Mouse (Mus musculus): ENCODE measurements around the gene Egfl7.
A peak's percentile ranks its signal among the peaks of the same experiment; 100 is the strongest.

The Egfl7 gene

GRCm38 (mm10) chr2:26570034-26570433 lies 9.8 kb upstream of the Egfl7 start:
- peak; percentile 83 for DNase-seq (ENCODE audit: low spot score)

- DNase-seq (ENCODE audit: low spot score), result no peak
Observed at GRCm38 (mm10) chr2:26571400-26571799, 8.4 kb upstream of the Egfl7 start.

GRCm38 (mm10) chr2:26571826-26572225 lies 8.0 kb upstream of the Egfl7 start:
- DNase-seq (ENCODE audit: low spot score), result no peak

- DNase-seq (ENCODE audit: low spot score), result no peak
Observed at GRCm38 (mm10) chr2:26573396-26573795, 6.4 kb upstream of the Egfl7 start.

- DNase-seq (ENCODE audit: low spot score), result no peak
Observed at GRCm38 (mm10) chr2:26573807-26574206, 6.0 kb upstream of the Egfl7 start.

GRCm38 (mm10) chr2:26574862-26575261 lies 5.0 kb upstream of the Egfl7 start:
- peak; percentile 55 for DNase-seq (ENCODE audit: low spot score)

- no peak for DNase-seq (ENCODE audit: low spot score)
Observed at GRCm38 (mm10) chr2:26575378-26575777, 4.4 kb upstream of the Egfl7 start.

- no peak for DNase-seq (ENCODE audit: low spot score)
Observed at GRCm38 (mm10) chr2:26575865-26576264, 3.9 kb upstream of the Egfl7 start.

- DNase-seq (ENCODE audit: low spot score), result no peak
Observed at GRCm38 (mm10) chr2:26576462-26576861, 3.4 kb upstream of the Egfl7 start.

GRCm38 (mm10) chr2:26578369-26578768 lies 1.4 kb upstream of the Egfl7 start:
- DNase-seq (ENCODE audit: low spot score), result peak; percentile 45

- DNase-seq (ENCODE audit: low spot score), result no peak
Observed at GRCm38 (mm10) chr2:26580751-26581150, 937 bp downstream of the Egfl7 start.

- DNase-seq (ENCODE audit: low spot score), result no peak
Observed at GRCm38 (mm10) chr2:26582203-26582602, 2.4 kb downstream of the Egfl7 start.

GRCm38 (mm10) chr2:26582741-26583140 lies 2.9 kb downstream of the Egfl7 start:
- DNase-seq (ENCODE audit: low spot score), result no peak

- no peak for DNase-seq (ENCODE audit: low spot score)
Observed at GRCm38 (mm10) chr2:26583640-26584039, 3.8 kb downstream of the Egfl7 start.

GRCm38 (mm10) chr2:26585713-26586112 lies 5.9 kb downstream of the Egfl7 start:
- DNase-seq (ENCODE audit: low spot score), result no peak

- peak; percentile 86 for DNase-seq (ENCODE audit: low spot score)
Observed at GRCm38 (mm10) chr2:26586294-26587043, 6.7 kb downstream of the Egfl7 start, which contains the start of gene Gm20532. Gm20532 (plus strand) TSS chr2:26586639.

GRCm38 (mm10) chr2:26587044-26587405 lies 7.2 kb downstream of the Egfl7 start:
- peak; percentile 54 for DNase-seq (ENCODE audit: low spot score)

GRCm38 (mm10) chr2:26588573-26588972 lies 8.8 kb downstream of the Egfl7 start:
- DNase-seq (ENCODE audit: low spot score), result no peak

GRCm38 (mm10) chr2:26589284-26589683 lies 9.5 kb downstream of the Egfl7 start:
- DNase-seq (ENCODE audit: low spot score), result no peak

GRCm38 (mm10) chr2:26590282-26590681 lies 10.5 kb downstream of the Egfl7 start:
- no peak for DNase-seq (ENCODE audit: low spot score)

- DNase-seq (ENCODE audit: low spot score), result no peak
Observed at GRCm38 (mm10) chr2:26590962-26591361, 11.1 kb downstream of the Egfl7 start.

GRCm38 (mm10) chr2:26591416-26591815 lies 11.6 kb downstream of the Egfl7 start:
- no peak for DNase-seq (ENCODE audit: low spot score)

- no peak for DNase-seq (ENCODE audit: low spot score)
Observed at GRCm38 (mm10) chr2:26593211-26594021, 13.6 kb downstream of the Egfl7 start.
